Mouse (Mus musculus) liver, embryonic 11.5 days (tissue): ENCODE measurements around the gene Inpp5a. TPM values are rescaled to one million over a fixed set of nuclear protein-coding genes. Genes with fewer than 3 reads are reported as not detected.

Experiments used
- ATAC-seq: fragments of 200-750 bp; cut with Nextera tagmentation; replicated peaks from 2 replicates; pipeline ENCODE4 v1.8.0; 2017; ENCODE audit warnings: moderate number of reproducible peaks, mild to moderate bottlenecking, moderate TSS enrichment, moderate library complexity; ENCODE audit not compliant: low FRiP score
- DNase-seq: peaks from one replicate; pipeline ENCODE4 v3.0.0-alpha.2; 2017; ENCODE audit warnings: low spot score
- H3K27ac ChIP-seq: fragments of 300-500 bp; sonication (generic); 2 replicates; pipeline ENCODE4 v1.5.1; 2014; ENCODE audit warnings: mild to moderate bottlenecking, low read depth, low read length, control low read depth
- H3K27me3 ChIP-seq: fragments of 300-500 bp; sonication (generic); replicated peaks from 2 replicates; pipeline ENCODE4 v1.6.1; 2014; ENCODE audit warnings: low read length, mixed read lengths; ENCODE audit not compliant: control insufficient read depth, insufficient read depth
- H3K36me3 ChIP-seq: fragments of 300-500 bp; sonication (generic); 2 replicates; pipeline ENCODE4 v1.6.1; 2014; ENCODE audit warnings: mild to moderate bottlenecking, low read length, moderate library complexity, mixed read lengths; ENCODE audit not compliant: control insufficient read depth, insufficient read depth
- H3K4me1 ChIP-seq: fragments of 300-500 bp; sonication (generic); replicated peaks from 2 replicates; pipeline ENCODE4 v1.6.1; 2014; ENCODE audit warnings: low read length, mixed read lengths; ENCODE audit not compliant: control insufficient read depth, insufficient read depth
- H3K4me2 ChIP-seq: fragments of 300-500 bp; sonication (generic); 2 replicates; pipeline ENCODE4 v1.6.1; 2014; ENCODE audit warnings: mild to moderate bottlenecking, control low read depth, moderate library complexity
- H3K4me3 ChIP-seq: fragments of 300-500 bp; sonication (generic); 2 replicates; pipeline ENCODE4 v1.5.1; 2014; ENCODE audit warnings: low read depth, low read length, control low read depth
- H3K9ac ChIP-seq: fragments of 300-500 bp; sonication (generic); 2 replicates; pipeline ENCODE4 v1.6.1; 2014; ENCODE audit warnings: low read depth, low read length, control low read depth
- H3K9me3 ChIP-seq: fragments of 300-500 bp; sonication (generic); 2 replicates; pipeline ENCODE4 v1.6.1; 2016; ENCODE audit warnings: low read length, inconsistent platforms, mixed read lengths; ENCODE audit not compliant: control insufficient read depth
- WGBS: fragments of 180-500 bp; shearing (Covaris S2); extraction: QIAGEN DNeasy Blood & Tissue Kit; methylation state at CpG from one replicate; pipeline ENCODE4 v1.1.7; 2014; 5-methylcytosine and 5-hydroxymethylcytosine counted together
- polyA plus RNA-seq: library from polyadenylated mRNA; unstranded; fragments of >200 nt; fragmentation: Nextera tagmentation; extraction: Ambion mirVana; gene quantifications from 2 replicates; pipeline ENCODE4 v1.2.1, GENCODE M21; 2014

Inpp5a gene
- polyA plus RNA-seq, 1 experiment from 2014 or later: 11.8 TPM

DNA sequence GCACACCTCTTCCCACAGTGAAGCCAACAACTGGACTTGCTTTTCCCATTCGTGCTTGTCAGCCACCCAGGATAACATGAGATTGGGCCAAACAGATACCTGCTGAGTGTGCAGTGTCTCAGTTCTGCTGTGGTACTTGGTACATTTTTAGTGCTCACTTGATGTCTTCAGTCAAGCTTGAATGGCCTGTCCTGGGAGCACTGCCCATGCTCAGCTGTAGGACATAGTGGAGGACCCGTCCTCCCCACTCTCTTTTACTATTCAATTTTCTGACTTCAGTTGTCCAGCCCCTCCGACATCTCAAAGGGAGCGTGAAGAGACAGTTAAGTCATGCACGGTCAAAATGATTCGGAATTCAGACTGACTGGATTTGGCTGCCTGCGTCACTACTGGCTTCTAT lies 115.2 kb downstream of the Inpp5a start:
- Histone ChIP-seq H3K4me3 (no peak overlapping the region), H3K4me2 (no peak overlapping the region), H3K27ac (no peak overlapping the region), H3K27me3 (no peaks in the 10 kb centered on the region), H3K4me1 (no peaks in the 10 kb centered on the region), H3K36me3 (no peaks in the 10 kb centered on the region), H3K9me3 (no peaks in the 10 kb centered on the region), H3K9ac (no peak overlapping the region)
- ATAC-seq: no peak
- no peak for DNase-seq
- 91% methylated on average over 7 of the region's 7 CpGs for WGBS

DNA sequence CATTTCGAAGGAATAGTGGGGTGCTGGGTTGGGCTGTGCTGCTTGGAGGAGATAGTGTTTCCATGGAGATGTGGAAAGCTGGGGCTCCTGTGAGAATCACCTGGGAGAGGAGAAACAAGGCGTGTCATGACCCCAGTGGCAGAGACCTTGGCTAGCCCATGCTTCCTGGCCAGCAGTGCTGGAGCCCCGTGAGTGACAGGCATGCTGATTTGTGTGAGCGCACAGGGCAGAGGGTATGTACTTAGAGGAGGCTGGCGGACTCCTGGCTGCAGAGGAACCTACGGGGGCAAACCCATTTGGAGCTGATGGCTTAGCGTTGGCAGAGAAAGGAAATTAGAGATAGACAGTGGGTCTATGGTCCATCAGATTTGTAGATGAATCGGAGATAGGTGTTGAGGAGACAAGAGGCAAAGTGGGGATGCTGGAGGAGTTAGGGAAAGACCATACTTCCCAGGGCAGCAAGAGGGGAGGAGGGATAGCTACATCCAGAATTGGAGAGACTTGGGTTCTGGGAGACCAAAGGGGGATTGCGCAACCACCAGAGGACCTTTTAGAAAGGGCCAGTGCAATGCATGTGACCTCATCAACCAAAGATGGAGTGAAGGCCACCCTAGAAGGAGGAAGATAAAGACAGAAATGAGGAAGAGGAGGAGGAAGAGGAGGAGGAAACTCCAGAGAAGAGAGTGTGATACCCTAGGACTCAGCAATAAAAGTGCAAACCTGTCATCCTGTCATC lies 117.9 kb downstream of the Inpp5a start:
- H3K27ac ChIP-seq: no peak overlapping the region
- DNase-seq: no peak
- no peak for ATAC-seq
- no peak overlapping the region for H3K4me2 ChIP-seq
- H3K9me3 ChIP-seq: no peaks in the 10 kb centered on the region
- H3K4me3 ChIP-seq: no peak overlapping the region
- 68% methylated on average over 9 of the region's 9 CpGs for WGBS
- no peaks in the 10 kb centered on the region for H3K4me1 ChIP-seq
- H3K9ac ChIP-seq: no peak overlapping the region
- H3K27me3 ChIP-seq: no peaks in the 10 kb centered on the region
- no peaks in the 10 kb centered on the region; the same call in 1 of the 2 replicates for H3K36me3 ChIP-seq

DNA sequence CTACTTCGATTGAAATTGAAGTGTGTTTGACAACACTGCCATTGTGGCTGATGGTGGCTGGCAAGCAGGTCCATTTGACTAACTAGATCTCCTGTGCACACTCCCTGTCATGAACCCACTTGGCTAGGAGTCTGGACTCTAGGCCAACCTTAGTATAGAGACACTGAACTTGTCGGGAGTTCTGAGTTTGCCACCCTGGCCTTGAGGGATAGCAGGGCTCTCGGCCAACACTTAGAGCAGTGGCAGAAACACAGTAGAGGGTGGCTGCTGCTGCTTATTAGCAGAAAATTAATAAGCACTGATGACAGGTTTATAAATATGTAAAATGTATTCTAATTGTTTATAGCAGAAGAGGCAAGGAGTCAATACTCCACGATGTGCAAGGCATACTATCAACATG lies 120.0 kb downstream of the Inpp5a start:
- whole genome bisulfite sequencing: 89% methylated on average over 4 of the region's 4 CpGs
- no peaks in the 10 kb centered on the region for H3K27me3 ChIP-seq

DNA sequence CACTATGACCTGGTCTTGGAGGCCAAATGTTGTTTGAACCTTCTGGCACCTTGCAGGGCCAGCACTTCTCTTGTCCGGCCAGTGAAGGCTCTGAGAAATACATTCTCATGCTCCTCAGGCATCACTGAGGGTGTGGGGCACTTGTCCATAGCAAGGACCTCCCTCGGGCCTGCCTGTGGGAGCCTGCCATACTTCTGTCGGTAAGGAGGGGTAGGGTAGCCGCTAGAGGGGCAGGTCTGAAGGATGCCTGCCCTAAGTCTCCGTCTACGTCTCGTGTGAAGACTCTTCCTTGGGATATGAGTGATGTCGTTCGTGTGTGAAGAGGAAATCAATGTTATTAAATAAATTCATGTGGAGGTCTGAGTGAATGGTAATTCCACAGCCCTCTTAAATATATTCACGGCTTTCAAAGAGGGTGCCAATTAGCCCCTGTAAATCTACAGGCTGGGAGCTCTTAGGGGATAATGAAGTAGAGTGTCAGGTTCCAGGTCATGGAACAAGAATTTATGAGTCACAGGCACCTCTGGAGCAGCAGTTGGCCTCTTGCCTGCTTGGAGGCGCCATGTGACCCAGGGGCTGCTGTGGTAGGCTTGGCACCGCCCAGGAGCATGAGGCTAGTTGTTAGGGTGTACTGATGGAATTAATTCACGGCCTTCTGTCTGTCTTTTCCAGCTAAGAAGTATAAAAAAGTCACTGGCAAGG lies 127.2 kb downstream of the Inpp5a start:
- peaks cover 3% of the 10 kb centered on the region; the same call in 1 of the 2 replicates for H3K36me3 ChIP-seq
- no peak overlapping the region for H3K9ac ChIP-seq
- no peaks in the 10 kb centered on the region for H3K9me3 ChIP-seq
- no peak overlapping the region for H3K4me2 ChIP-seq
- no peak for DNase-seq
- H3K27ac ChIP-seq: no peak overlapping the region
- WGBS: 82% methylated on average over 13 of the region's 13 CpGs
- no peaks in the 10 kb centered on the region for H3K27me3 ChIP-seq
- no peak overlapping the region for H3K4me3 ChIP-seq
- no peak for ATAC-seq
- H3K4me1 ChIP-seq: no peaks in the 10 kb centered on the region

More for the DNA sequence above, 120.0 kb downstream of the Inpp5a start:
- Histone ChIP-seq H3K4me3 (no peak overlapping the region), H3K9me3 (no peaks in the 10 kb centered on the region), H3K4me2 (no peak overlapping the region), H3K4me1 (no peaks in the 10 kb centered on the region), H3K9ac (no peak overlapping the region), H3K27ac (no peak overlapping the region), H3K36me3 (no peaks in the 10 kb centered on the region; the same call in 1 of the 2 replicates)
- DNase-seq: no peak
- no peak for ATAC-seq

DNA sequence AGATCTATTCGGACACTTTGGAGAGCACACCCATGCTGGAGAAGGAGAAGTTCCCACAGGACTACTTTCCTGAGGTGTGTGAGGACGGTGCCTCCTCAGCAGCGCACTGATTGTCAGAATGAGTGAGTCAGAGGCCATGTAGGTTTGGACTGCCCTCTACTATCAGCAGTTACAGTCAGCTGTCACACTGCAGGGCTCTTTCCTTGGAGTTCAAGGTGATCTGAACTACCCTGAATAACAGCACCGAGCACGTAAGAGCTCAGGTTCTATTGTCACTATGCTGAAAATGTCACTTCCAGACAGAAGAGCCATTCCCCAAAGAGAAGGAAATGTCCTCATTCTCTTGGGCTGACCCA lies 127.7 kb downstream of the Inpp5a start:
- WGBS: 90% methylated on average over 5 of the region's 5 CpGs
- peaks cover 3% of the 10 kb centered on the region; the same call in 1 of the 2 replicates for H3K36me3 ChIP-seq
- DNase-seq (no peak), ATAC-seq (no peak)
- H3K4me1 ChIP-seq: no peaks in the 10 kb centered on the region
- H3K27ac ChIP-seq: no peak overlapping the region
- no peak overlapping the region for H3K4me2 ChIP-seq
- no peaks in the 10 kb centered on the region for H3K9me3 ChIP-seq
- no peak overlapping the region for H3K9ac ChIP-seq
- no peak overlapping the region for H3K4me3 ChIP-seq
- H3K27me3 ChIP-seq: no peaks in the 10 kb centered on the region

DNA sequence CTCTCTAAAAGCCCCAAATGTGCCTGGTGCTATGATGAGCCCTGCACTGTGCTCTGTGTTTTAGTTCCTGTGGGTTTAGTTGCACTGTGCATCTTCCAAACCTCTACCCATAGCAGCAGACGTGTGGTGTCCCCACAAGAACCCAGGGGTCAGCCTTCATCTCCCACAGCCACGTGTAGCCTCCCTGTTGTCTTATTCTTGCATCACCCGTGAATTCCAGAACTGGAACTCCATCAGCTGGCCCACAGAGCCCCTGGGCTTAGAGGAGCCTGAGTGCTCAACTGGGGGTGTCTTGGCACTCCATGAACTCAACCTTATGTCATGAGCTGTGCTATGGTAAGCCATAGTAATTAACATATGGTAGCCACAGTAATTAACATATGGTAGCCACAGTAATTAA lies 129.4 kb downstream of the Inpp5a start:
- Histone ChIP-seq H3K4me1 (no peaks in the 10 kb centered on the region), H3K4me2 (no peak overlapping the region), H3K9ac (no peak overlapping the region), H3K9me3 (no peaks in the 10 kb centered on the region), H3K27ac (no peak overlapping the region), H3K4me3 (no peak overlapping the region), H3K36me3 (0 out of 2 replicates have a peak, but pooled peaks cover 3% of the 10 kb centered on the region), H3K27me3 (no peaks in the 10 kb centered on the region)
- ATAC-seq (no peak), DNase-seq (no peak)
- WGBS: 73% methylated on average over 3 of the region's 3 CpGs

DNA sequence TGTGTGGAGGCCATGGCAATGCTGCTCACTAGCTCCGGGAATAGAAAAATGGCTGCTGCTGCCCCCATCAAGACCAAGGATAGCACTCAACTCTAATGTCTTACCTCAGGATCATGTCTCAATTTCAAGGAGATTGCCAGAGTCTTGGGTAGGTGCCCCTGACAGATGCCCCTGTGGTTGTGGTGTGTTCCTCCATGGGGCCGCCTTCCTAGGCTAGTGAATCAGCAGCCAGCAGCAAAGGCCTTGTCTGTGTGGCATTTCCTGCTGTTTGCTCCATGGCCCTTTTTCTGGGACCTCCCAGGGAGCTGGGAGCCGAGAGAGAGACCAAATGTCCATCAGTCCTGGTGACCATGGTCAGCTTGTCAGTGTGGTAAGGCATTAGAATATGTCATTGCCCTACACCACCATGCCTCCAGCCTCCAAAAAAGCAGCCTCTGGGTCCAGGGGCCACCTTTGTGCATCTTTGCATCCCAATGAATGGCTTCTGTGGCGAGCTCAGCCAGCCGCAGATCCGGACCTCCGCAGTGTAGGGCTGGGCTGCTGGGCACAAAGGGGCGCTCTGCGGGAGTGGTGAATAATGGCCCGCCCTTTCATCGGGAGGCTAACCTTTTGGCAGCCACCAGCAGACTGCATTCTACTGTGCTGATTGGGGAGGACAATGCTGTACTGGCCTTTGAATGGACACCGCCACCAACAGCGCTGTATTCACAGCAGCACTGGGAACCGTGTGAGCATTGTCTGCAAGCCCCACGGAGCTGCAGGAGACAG lies 139.6 kb downstream of the Inpp5a start:
- 59% methylated on average over 15 of the region's 15 CpGs for WGBS
- no peak for DNase-seq
- no peaks in the 10 kb centered on the region for H3K4me1 ChIP-seq

DNA sequence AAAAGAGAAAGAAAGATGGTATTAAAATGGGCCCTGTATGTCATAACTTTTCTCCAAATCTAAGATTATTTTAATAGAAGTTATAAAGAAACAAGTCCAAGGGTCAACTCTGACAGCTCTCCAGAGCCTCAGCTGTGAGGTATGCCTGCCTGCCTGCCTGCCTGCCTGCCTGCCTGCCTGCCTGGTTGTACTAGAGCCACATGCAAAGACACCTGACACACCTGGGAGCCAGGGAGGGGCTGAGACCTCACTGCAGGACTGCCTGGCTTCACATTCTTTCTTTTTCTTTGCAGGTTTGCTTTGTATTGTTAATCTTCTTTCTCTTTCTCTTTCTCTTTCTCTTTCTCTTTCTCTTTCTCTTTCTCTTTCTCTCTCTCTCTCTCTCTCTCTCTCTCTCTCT lies 140.3 kb downstream of the Inpp5a start:
- H3K4me2 ChIP-seq: no peak overlapping the region
- DNase-seq (no peak), ATAC-seq (no peak)
- H3K9me3 ChIP-seq: no peaks in the 10 kb centered on the region
- no peaks in the 10 kb centered on the region for H3K36me3 ChIP-seq
- no peaks in the 10 kb centered on the region for H3K4me1 ChIP-seq
- H3K4me3 ChIP-seq: no peak overlapping the region
- H3K27me3 ChIP-seq: no peaks in the 10 kb centered on the region
- no peak overlapping the region for H3K9ac ChIP-seq
- H3K27ac ChIP-seq: no peak overlapping the region

More for the DNA sequence above, 139.6 kb downstream of the Inpp5a start:
- Histone ChIP-seq H3K27me3 (no peaks in the 10 kb centered on the region), H3K4me3 (no peak overlapping the region), H3K36me3 (no peaks in the 10 kb centered on the region), H3K4me2 (no peak overlapping the region), H3K9ac (no peak overlapping the region), H3K27ac (no peak overlapping the region), H3K9me3 (no peaks in the 10 kb centered on the region)
- ATAC-seq: no peak
